Mouse (Mus musculus) forebrain, embryonic 14.5 days (tissue): ENCODE data around the gene Nme3. TPM values are rescaled to one million over a fixed set of nuclear protein-coding genes. Genes with fewer than 3 reads are reported as not detected.

ENCODE experiments used
- ATAC-seq: fragments of 200-750 bp; cut with Nextera tagmentation; 2 replicates; pipeline ENCODE4 v1.8.0; 2017; ENCODE audit warnings: mild to moderate bottlenecking, moderate library complexity
- DNase-seq: peaks from one replicate; pipeline ENCODE4 v3.0.0-alpha.2; 2015; ENCODE audit warnings: low spot score
- H3K27ac ChIP-seq: fragments of 300-500 bp; sonication (generic); 2 replicates; pipeline ENCODE4 v1.5.1; 2014; ENCODE audit warnings: low read depth, mild to moderate bottlenecking, control low read depth, low read length, moderate library complexity
- H3K27me3 ChIP-seq: fragments of 300-500 bp; sonication (generic); replicated peaks from 2 replicates; pipeline ENCODE4 v1.6.1; 2014; ENCODE audit warnings: low read length, control low read depth, mixed read lengths; ENCODE audit not compliant: control insufficient read depth, insufficient read depth
- H3K36me3 ChIP-seq: fragments of 300-500 bp; sonication (generic); 2 replicates; pipeline ENCODE4 v1.6.1; 2014; ENCODE audit warnings: low read length, control low read depth; ENCODE audit not compliant: control insufficient read depth, insufficient read depth
- H3K4me1 ChIP-seq: fragments of 300-500 bp; sonication (generic); 2 replicates; pipeline ENCODE4 v1.6.1; 2014; ENCODE audit warnings: antibody characterized with exemption, low read length, control low read depth; ENCODE audit not compliant: control insufficient read depth, insufficient read depth
- H3K4me2 ChIP-seq: fragments of 300-500 bp; sonication (generic); 2 replicates; pipeline ENCODE4 v1.6.1; 2014; ENCODE audit warnings: mild to moderate bottlenecking, control low read depth, low read length
- H3K4me3 ChIP-seq: fragments of 300-500 bp; sonication (generic); 2 replicates; pipeline ENCODE4 v1.5.1; 2014; ENCODE audit warnings: low read depth, low read length, control low read depth
- H3K9ac ChIP-seq: fragments of 300-500 bp; sonication (generic); 2 replicates; pipeline ENCODE4 v1.6.1; 2014; ENCODE audit warnings: mild to moderate bottlenecking, low read length, control low read depth, moderate library complexity
- H3K9me3 ChIP-seq: fragments of 300-500 bp; sonication (generic); replicated peaks from 2 replicates; pipeline ENCODE4 v1.6.1; 2016; ENCODE audit warnings: low read length, control low read depth, mixed read lengths; ENCODE audit not compliant: control insufficient read depth
- WGBS: fragments of 180-500 bp; shearing (Covaris S2); extraction: QIAGEN DNeasy Blood & Tissue Kit; methylation state at CpG from one replicate; pipeline ENCODE4 v1.1.7; 2014; 5-methylcytosine and 5-hydroxymethylcytosine counted together
- polyA plus RNA-seq: library from polyadenylated mRNA; unstranded; fragments of >200 nt; fragmentation: Nextera tagmentation; extraction: Ambion mirVana; gene quantifications from 2 replicates; pipeline ENCODE4 v1.2.1, GENCODE M21; 2014

The Nme3 gene
- polyA plus RNA-seq, 1 experiment from 2014 or later: 93.4 TPM

DNA sequence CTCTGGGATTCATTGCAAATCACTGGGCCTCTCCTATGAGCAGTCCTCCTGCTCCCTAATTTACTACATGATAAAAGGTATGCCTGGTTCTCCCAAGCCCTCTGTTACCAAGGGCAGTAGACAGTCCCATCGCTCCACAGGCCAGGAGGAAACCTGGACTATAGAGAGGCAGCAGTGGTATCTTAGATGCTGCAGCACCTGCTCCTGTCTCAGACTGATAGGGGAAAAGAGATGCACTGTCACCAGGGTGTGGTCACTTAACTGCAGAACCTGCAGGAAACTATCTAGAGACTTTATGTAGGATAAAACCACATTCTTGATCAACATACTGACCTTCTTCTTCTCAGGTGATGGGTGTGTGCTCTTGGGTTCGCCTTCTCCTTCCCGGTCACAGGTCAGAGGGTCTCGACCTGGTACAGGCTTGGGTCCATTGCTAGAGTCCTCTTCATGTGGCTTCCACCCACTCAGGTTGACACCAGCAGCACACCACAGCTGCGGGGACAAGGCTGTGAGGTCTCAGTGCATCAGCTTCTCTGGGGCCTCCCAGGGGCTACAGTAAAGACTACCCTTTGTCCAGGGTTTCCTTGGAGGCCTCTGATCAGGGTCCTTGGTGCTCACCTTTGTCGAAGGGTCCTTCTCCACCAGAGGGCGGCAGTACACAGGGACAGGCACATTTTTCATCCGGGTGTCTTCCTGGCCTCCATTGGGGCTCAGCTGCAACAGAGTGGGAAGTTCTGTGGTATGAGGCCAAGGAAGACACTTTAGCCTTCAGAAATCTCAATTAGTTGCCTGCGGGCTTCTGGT lies 6.6 kb downstream of the Nme3 start:
- no peak overlapping the region for H3K4me2 ChIP-seq
- WGBS: 71% methylated on average over 9 of the region's 9 CpGs
- H3K9ac ChIP-seq: no peak overlapping the region
- H3K9me3 ChIP-seq: no peaks in the 10 kb centered on the region
- no peaks in the 10 kb centered on the region for H3K4me1 ChIP-seq
- no peak overlapping the region for H3K4me3 ChIP-seq
- ATAC-seq (no peak), DNase-seq (no peak)
- peaks cover 100% of the 10 kb centered on the region for H3K36me3 ChIP-seq
- H3K27ac ChIP-seq: no peak overlapping the region
- H3K27me3 ChIP-seq: no peaks in the 10 kb centered on the region

DNA sequence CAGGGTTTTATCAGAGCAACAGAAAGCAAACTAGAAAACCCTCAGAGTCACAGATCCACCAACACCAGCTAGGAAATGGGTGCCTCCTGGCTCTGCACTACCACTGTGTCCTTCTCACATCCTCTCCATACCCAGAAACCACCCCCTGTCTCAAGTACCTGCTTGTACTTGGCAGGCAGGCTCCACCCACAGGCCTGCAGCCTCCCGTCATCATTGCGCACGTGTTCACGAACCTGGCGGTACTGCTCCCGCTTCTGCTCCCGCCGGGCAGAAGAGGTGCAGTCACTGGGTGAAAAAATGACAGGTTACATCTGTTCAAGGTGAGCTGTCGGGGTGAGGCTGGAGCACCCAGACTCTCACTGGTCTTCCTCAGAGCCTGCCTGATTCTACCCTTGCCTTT lies 7.5 kb downstream of the Nme3 start:
- Histone ChIP-seq H3K9ac (no peak overlapping the region), H3K4me3 (no peak overlapping the region), H3K9me3 (no peaks in the 10 kb centered on the region), H3K4me2 (no peak overlapping the region), H3K27ac (no peak overlapping the region), H3K4me1 (no peaks in the 10 kb centered on the region), H3K36me3 (peaks cover 100% of the 10 kb centered on the region), H3K27me3 (no peaks in the 10 kb centered on the region)
- WGBS: 94% methylated on average over 9 of the region's 9 CpGs
- ATAC-seq (no peak), DNase-seq (no peak)

DNA sequence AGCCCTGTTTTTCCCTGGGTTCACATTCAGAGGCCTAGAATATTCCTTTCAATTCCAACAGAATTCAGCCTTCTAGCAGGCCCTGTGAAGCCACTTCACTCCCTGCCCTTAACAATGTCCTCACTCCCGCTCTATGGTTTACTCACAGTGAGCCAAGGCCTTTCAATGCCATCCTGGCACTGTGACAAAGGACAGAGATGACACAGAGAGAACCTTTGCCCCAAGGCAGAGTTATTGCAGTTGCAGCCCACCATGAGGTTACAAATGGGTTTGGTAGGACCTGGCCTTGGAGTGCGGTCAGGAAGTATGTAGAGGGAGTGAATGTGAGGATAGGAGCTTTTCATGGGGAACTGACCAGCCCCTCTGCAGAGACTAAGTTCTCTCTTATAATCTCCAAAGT lies 11.3 kb downstream of the Nme3 start:
- ATAC-seq: no peak
- H3K4me1 ChIP-seq: no peaks in the 10 kb centered on the region
- no peak for DNase-seq
- H3K4me2 ChIP-seq: no peak overlapping the region
- no peak overlapping the region for H3K27ac ChIP-seq
- H3K36me3 ChIP-seq: peaks cover 100% of the 10 kb centered on the region
- WGBS: 95% methylated on average over 2 of the region's 2 CpGs
- no peaks in the 10 kb centered on the region for H3K9me3 ChIP-seq
- H3K9ac ChIP-seq: no peak overlapping the region
- no peaks in the 10 kb centered on the region for H3K27me3 ChIP-seq
- no peak overlapping the region for H3K4me3 ChIP-seq

DNA sequence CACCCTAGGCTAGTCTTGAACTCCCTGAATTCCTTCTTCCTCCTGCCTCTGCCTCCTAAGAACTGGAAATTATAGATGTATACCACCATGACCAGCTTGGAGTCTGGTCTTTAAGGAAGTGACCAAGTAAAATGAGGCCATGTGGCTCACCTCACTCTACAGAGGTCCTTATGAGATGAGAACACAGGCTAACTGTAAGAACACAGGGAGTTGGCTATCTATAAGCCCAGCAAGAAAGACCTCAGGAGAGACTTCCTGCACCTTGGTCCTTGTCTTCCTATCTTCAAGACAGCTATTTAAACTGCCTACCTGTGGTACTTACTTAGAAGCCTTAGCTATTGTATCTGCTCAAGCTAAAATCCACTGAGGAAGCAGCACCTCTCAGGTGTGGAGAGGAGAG lies 17.7 kb downstream of the Nme3 start:
- no peak overlapping the region for H3K27ac ChIP-seq
- ATAC-seq (no peak), DNase-seq (no peak)
- no peaks in the 10 kb centered on the region for H3K9me3 ChIP-seq
- H3K4me1 ChIP-seq: no peaks in the 10 kb centered on the region
- no peak overlapping the region for H3K9ac ChIP-seq
- H3K4me2 ChIP-seq: no peak overlapping the region
- H3K36me3 ChIP-seq: peaks cover 98% of the 10 kb centered on the region
- H3K27me3 ChIP-seq: no peaks in the 10 kb centered on the region
- H3K4me3 ChIP-seq: no peak overlapping the region

DNA sequence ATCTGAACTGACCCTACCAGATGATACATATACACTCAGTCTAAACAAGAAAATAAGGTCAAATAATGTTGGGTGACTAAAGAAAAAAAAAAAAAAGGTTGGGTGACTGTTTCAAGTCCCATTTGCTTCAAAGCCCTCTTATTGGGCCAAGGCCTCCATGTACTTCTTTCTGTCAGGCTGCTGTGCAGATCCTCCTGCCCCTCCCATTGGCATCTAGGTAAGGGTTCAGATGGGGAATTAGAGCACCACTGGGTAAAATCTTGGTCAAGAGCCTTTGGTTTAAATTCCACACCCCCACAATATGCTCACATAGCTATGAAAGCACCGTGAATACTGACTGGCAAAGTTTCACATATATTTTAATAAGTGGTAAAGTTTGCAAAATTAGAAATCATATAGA lies 26.9 kb downstream of the Nme3 start:
- Histone ChIP-seq H3K4me1 (no peaks in the 10 kb centered on the region), H3K36me3 (peaks cover 92% of the 10 kb centered on the region), H3K4me2 (no peak overlapping the region), H3K27me3 (no peaks in the 10 kb centered on the region), H3K9me3 (no peaks in the 10 kb centered on the region), H3K9ac (no peak overlapping the region), H3K27ac (no peak overlapping the region), H3K4me3 (no peak overlapping the region)
- 93% methylated on average over 1 of the region's 1 CpGs for WGBS
- no peak for ATAC-seq
- no peak for DNase-seq

DNA sequence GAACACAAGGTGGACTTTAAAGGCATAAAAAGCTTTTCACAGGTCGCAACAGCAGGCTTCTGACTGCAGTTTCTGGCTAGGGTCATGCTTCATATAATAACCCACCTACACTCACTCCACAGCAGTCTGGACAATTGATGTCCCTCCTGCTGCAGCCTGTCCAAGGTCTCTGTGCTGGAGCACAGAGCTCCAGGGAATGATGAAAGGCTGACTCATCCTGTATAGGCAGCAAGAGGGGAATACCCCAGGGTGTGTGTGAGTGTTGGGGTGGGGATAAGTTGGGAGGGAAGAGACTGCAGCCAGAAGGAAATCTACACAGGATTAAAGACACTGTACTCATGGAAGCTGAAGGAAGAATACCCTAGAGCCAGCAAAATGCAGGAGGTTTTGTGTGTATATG lies 33.2 kb downstream of the Nme3 start:
- Histone ChIP-seq H3K27me3 (no peaks in the 10 kb centered on the region), H3K27ac (no peak overlapping the region), H3K4me2 (no peak overlapping the region), H3K36me3 (peaks cover 39% of the 10 kb centered on the region), H3K4me1 (peaks cover 2% of the 10 kb centered on the region), H3K4me3 (no peak overlapping the region), H3K9me3 (no peaks in the 10 kb centered on the region), H3K9ac (no peak overlapping the region)
- no peak for DNase-seq
- no peak for ATAC-seq
- 87% methylated on average over 1 of the region's 1 CpGs for WGBS

DNA sequence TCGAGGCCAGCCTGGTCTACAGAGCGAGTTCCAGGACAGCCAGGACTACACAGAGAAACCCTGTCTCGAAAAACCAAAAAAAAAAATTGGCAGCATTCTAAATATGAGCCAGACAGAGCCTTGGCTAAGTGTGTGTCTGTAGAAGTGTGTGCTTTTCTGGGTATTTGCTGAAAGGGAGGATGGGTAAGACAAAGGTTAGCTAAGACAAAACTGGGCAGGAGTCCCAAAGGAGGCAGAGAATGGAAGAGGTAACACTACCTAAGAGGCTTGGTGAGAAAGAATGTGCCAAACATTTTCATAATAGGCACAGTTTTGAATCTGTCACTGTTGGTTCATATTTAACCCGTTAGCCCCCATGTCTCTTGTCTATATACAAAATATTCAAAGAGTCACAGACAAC lies 36.1 kb downstream of the Nme3 start:
- DNase-seq (no peak), ATAC-seq (no peak)
- Histone ChIP-seq H3K4me2 (no peak overlapping the region), H3K4me1 (peaks cover 17% of the 10 kb centered on the region), H3K9ac (no peak overlapping the region), H3K27ac (no peak overlapping the region), H3K36me3 (peaks cover 12% of the 10 kb centered on the region), H3K4me3 (no peak overlapping the region), H3K9me3 (no peaks in the 10 kb centered on the region), H3K27me3 (no peaks in the 10 kb centered on the region)
- 96% methylated on average over 4 of the region's 4 CpGs for WGBS

DNA sequence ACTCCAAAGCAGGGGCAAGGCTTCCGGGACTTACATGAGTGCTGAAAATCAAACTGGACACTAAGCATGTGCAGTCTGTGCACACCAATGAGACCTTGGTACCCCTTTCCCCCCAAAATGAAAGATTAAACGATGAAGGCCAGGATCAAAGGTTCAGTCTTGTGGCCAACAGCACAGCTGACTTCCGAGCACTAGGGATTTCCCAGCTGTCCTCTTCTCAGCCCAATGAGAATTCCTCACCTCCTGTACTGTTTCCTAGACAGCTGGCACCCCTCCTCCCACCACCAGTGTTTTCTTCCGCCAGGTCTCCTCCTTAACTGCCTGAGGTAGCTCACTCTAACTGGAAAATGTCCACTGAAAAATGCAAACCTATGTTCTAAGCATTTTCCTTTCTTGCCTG lies 36.9 kb downstream of the Nme3 start:
- ATAC-seq (no peak), DNase-seq (no peak)
- H3K9me3 ChIP-seq: no peaks in the 10 kb centered on the region
- no peak overlapping the region for H3K9ac ChIP-seq
- H3K27ac ChIP-seq: no peak overlapping the region
- peaks cover 17% of the 10 kb centered on the region for H3K4me1 ChIP-seq
- no peaks in the 10 kb centered on the region for H3K27me3 ChIP-seq
- WGBS: 83% methylated on average over 4 of the region's 4 CpGs
- no peak overlapping the region for H3K4me2 ChIP-seq
- 0 out of 2 replicates have a peak, but pooled peaks cover 7% of the 10 kb centered on the region for H3K36me3 ChIP-seq
- no peak overlapping the region for H3K4me3 ChIP-seq

DNA sequence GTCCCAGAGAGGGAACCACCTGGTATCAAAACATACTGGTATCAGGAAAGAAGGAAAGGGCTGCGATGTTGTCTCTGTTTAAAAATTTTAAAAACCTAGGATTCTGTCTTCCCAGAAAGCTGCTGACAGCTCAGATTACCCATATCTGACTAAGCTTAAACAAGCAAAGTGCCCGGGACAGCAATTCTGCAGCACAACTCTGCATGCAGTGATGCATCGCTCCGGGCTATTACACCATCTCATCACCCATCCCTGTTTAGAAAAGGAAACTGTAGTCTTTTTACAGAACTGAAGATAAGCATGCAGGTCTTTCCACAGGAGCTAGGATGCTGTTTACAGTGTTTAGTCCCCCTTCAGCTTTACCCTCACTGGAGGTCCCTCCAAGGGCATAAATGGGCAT lies 38.6 kb downstream of the Nme3 start:
- Histone ChIP-seq H3K4me3 (no peak overlapping the region), H3K4me2 (peak overlapping the region; percentile 86), H3K27ac (no peak overlapping the region), H3K9ac (peak overlapping the region; percentile 94), H3K4me1 (peaks cover 17% of the 10 kb centered on the region), H3K27me3 (no peaks in the 10 kb centered on the region), H3K36me3 (0 out of 2 replicates have a peak, but pooled peaks cover 4% of the 10 kb centered on the region), H3K9me3 (no peaks in the 10 kb centered on the region)
- ATAC-seq: no peak
- WGBS: 97% methylated on average over 4 of the region's 4 CpGs
- no peak for DNase-seq
